Mouse (Mus musculus) heart, adult 2 months (tissue): ENCODE measurements around the gene Clec2d. TPM values are rescaled to one million over a fixed set of nuclear protein-coding genes. Genes with fewer than 3 reads are reported as not detected.

Source experiments
- DNase-seq, 2 experiments: peaks; one replicate each; pipeline ENCODE4 v3.0.0; 2021
- H3K27ac ChIP-seq: fragments of 200-600 bp; 2 replicates; pipeline ENCODE4 v1.8.1; 2022
- H3K27me3 ChIP-seq: fragments of 200-500 bp; 2 replicates; pipeline ENCODE4 v1.6.1; 2012; ENCODE audit warnings: mild to moderate bottlenecking, low read length, inconsistent platforms, mixed read lengths; ENCODE audit not compliant: control insufficient read depth, insufficient read depth
- H3K36me3 ChIP-seq: fragments of 200-500 bp; 2 replicates; pipeline ENCODE4 v1.6.1; 2012; ENCODE audit warnings: low read length, inconsistent platforms; ENCODE audit not compliant: control insufficient read depth, insufficient read depth
- H3K4me1 ChIP-seq: fragments of 200-500 bp; 2 replicates; pipeline ENCODE4 v1.6.1; 2011; ENCODE audit warnings: low read length; ENCODE audit not compliant: control insufficient read depth, insufficient read depth
- H3K4me3 ChIP-seq: fragments of 200-600 bp; 2 replicates; pipeline ENCODE4 v1.8.1; 2022
- H3K79me2 ChIP-seq: fragments of 200-500 bp; replicated peaks from 2 replicates; pipeline ENCODE4 v1.6.1; 2012; ENCODE audit warnings: mild to moderate bottlenecking, inconsistent platforms, low read length, moderate library complexity, mixed read lengths; ENCODE audit not compliant: control insufficient read depth, insufficient read depth
- H3K9ac ChIP-seq: fragments of 200-500 bp; 2 replicates; pipeline ENCODE4 v1.6.1; 2012; ENCODE audit warnings: low read depth, mild to moderate bottlenecking, control low read depth, inconsistent platforms, low read length, mixed read lengths
- CTCF ChIP-seq: fragments of 200-600 bp; IDR thresholded peaks from 2 replicates; pipeline ENCODE4 v1.8.1; 2022; ENCODE audit warnings: antibody characterized with exemption, mild to moderate bottlenecking, moderate library complexity
- EP300 ChIP-seq: fragments of 200-500 bp; IDR thresholded peaks from 2 replicates; pipeline ENCODE4 v1.6.1; 2011; ENCODE audit warnings: low read depth, low read length, control low read depth; ENCODE audit not compliant: insufficient read depth
- POLR2A ChIP-seq: fragments of 200-500 bp; IDR thresholded peaks from 2 replicates; pipeline ENCODE4 v1.6.1; 2011; ENCODE audit warnings: mild to moderate bottlenecking, low read depth, low read length, control low read depth; ENCODE audit not compliant: insufficient read depth
- WGBS: fragments of 180-500 bp; shearing (Covaris S2); methylation state at CpG from one replicate; pipeline ENCODE4 v1.1.7; 2018; 5-methylcytosine and 5-hydroxymethylcytosine counted together
- intact Hi-C: fragments of 180-260 bp; cut with DNase I; formaldehyde crosslinking; loops from one replicate; pipeline ENCODE4 v1.15.1; 2025
- polyA plus RNA-seq: library from polyadenylated mRNA; depleted of rRNA; stranded (reverse); fragments of >200 nt; gene quantifications from 2 replicates; pipeline ENCODE4 v1.2.3, GENCODE M21; 2012
- total RNA-seq, 2 experiments: library from RNA; stranded (reverse); gene quantifications; 2 replicates each; pipeline ENCODE4 v1.2.3; 2021

The Clec2d gene
- total and polyA plus RNA-seq, 3 experiments = 28.7 to 40.7 (median 32.4) TPM

DNA sequence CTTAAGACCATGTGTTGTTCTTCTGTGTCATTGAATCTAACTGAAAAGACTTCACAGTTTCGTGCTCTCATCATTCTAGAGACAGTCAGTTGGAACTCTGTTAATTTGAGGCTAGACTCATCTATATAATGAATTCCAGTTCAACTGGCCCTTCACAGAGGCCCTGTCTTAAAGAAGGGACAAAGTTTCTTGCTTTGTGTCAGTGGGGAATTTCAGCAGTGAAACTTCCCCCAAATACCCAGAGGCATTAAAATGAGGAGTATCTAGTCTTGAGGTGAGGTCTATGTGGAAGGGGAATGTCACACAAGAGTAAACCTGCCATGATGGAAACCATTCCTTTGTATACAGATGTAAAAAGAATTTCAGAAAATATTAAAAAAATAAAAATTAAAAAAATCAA is 21.9 kb downstream of the Clec2d start:
- Histone ChIP-seq H3K36me3 (no peaks in the 10 kb centered on the region), H3K79me2 (no peaks in the 10 kb centered on the region), H3K27ac (no peak overlapping the region), H3K9ac (no peak overlapping the region), H3K27me3 (no peaks in the 10 kb centered on the region), H3K4me3 (no peak overlapping the region), H3K4me1 (no peaks in the 10 kb centered on the region)
- intact Hi-C loops = no loop called here
- no peak for DNase-seq
- TF ChIP-seq POLR2A = no peak
- 96% methylated on average over 1 of the region's 1 CpGs for WGBS

DNA sequence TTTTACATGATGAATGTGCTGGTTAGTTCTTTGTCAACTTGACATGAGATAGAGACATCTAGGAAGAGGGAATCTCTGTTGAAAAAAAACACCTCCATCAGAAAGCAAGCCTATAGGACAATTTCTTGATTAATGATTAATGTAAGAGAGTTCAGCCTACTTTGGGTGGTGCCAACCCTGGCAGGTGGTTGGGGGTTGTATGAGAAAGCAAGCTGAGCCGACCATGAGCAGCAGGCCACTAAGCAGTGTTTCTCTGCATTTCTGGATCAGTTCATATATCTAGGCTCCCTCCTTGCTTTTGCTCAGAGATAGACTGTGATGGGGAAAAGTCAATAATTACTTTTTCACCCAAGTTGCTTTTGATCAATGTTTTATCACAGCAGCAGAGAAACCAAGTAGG is 23.9 kb downstream of the Clec2d start:
- Histone ChIP-seq H3K9ac (no peak overlapping the region), H3K4me1 (no peaks in the 10 kb centered on the region), H3K79me2 (no peaks in the 10 kb centered on the region), H3K27ac (no peak overlapping the region), H3K36me3 (no peaks in the 10 kb centered on the region), H3K27me3 (no peaks in the 10 kb centered on the region), H3K4me3 (no peak overlapping the region)
- WGBS = 74% methylated on average over 1 of the region's 1 CpGs
- TF ChIP-seq EP300 (no peak), POLR2A (no peak)
- DNase-seq = no peak
- intact Hi-C loops = no loop called here

DNA sequence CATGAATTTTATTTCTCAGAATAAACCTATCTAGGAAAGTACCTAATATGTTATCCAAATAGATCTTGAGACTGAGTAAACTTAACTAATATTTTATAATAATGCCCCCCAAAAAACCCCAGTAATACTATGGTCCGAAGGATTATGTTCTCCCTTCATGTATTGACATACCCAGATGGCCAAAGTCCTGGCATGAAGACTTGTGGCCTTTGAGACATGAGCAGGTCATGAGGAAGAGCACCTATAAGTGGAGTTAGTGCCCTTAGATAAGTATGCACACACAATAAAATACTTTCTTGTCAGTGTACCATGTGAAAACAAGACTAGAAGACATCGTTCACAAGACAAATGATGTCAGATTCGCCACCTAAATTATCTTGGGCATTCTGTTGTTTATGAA is 24.4 kb downstream of the Clec2d start:
- no peaks in the 10 kb centered on the region; the same call in 1 of the 2 replicates for H3K36me3 ChIP-seq
- no peaks in the 10 kb centered on the region for H3K79me2 ChIP-seq
- no peak overlapping the region for H3K4me3 ChIP-seq
- DNase-seq = no peak
- intact Hi-C loops = no loop called here
- WGBS = 89% methylated on average over 3 of the region's 3 CpGs
- no peaks in the 10 kb centered on the region for H3K4me1 ChIP-seq
- H3K27ac ChIP-seq = no peak overlapping the region
- H3K27me3 ChIP-seq = no peaks in the 10 kb centered on the region
- TF ChIP-seq EP300 = no peak
- no peak for TF ChIP-seq CTCF
- no peak for TF ChIP-seq POLR2A
- no peak overlapping the region for H3K9ac ChIP-seq

DNA sequence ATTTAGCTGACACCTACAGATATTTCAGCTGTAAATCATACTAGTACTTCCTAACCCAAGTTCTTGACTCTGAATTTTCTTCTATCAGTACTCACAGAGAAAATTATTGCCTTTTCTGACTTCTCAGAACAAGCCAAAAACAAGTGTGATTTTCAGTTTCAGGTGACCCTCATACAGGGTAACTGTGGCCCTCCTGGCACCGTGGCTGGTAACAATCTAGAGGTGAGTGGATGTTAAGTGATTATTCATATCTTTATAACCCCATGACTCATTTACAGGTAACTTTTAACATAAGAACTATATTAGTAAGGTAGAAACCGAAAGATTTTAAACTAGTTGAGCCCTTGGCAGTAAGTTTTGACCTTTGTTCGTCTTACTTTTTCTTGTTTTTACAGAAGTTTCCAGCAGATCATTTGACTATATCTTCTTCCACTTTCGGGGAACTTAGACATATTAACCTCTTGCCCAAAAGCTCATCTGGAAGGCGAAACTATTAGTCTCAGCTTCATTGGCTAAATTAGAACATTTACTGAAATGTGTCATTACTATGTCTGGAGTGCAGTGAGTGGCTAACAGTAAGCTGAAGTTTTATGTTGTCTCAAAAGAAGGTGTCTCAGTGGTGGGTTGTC is 28.6 kb downstream of the Clec2d start:
- WGBS = 92% methylated on average over 5 of the region's 5 CpGs
- no peak for TF ChIP-seq POLR2A
- Histone ChIP-seq H3K79me2 (no peaks in the 10 kb centered on the region), H3K4me1 (peaks cover 6% of the 10 kb centered on the region), H3K9ac (no peak overlapping the region), H3K36me3 (peaks cover 9% of the 10 kb centered on the region), H3K27me3 (no peaks in the 10 kb centered on the region), H3K4me3 (no peak overlapping the region), H3K27ac (peak overlapping the region; percentile 16; the same call in 1 of the 2 replicates)
- intact Hi-C loops = no loop called here
- DNase-seq = no peak

DNA sequence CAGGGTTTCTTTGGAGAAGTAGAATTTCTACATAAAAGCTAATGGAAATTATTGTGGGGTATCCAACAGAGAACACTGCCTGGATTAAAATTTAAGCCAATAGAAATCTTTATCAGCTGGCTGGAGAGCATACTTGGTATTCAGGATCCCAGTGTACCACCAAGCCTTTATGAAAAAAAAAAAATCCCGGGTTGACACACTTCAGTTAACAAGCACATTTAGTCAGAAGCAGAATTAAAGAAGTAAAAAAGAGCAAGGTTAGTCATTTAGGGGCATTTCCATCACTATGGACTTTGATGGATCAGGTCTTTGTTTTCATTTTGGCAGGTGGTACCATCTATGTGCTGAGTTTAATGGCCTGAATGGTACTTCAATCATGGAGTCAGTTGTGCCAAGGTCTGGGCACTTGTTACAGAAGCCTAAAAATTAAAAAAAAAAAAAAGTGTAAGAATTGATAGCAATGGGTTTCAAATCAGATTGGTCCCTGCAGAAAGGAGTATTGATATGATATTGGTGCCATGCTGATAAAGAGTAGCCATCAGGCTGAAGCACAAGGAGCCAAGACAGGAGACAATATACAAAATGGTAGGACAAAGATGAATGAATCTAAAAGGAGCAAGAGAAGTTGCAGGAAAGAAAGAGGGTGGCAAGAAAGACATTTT is 29.5 kb downstream of the Clec2d start:
- DNase-seq = no peak
- TF ChIP-seq CTCF (no peak), POLR2A (no peak), EP300 (no peak)
- H3K4me3 ChIP-seq = no peak overlapping the region
- peaks cover 8% of the 10 kb centered on the region for H3K4me1 ChIP-seq
- peaks cover 12% of the 10 kb centered on the region for H3K36me3 ChIP-seq
- no peaks in the 10 kb centered on the region for H3K79me2 ChIP-seq
- H3K27ac ChIP-seq = peak overlapping the region; percentile 5; the same call in 1 of the 2 replicates
- 84% methylated on average over 1 of the region's 1 CpGs for WGBS
- H3K9ac ChIP-seq = no peak overlapping the region
- H3K27me3 ChIP-seq = no peaks in the 10 kb centered on the region
- intact Hi-C loops = no loop called here

DNA sequence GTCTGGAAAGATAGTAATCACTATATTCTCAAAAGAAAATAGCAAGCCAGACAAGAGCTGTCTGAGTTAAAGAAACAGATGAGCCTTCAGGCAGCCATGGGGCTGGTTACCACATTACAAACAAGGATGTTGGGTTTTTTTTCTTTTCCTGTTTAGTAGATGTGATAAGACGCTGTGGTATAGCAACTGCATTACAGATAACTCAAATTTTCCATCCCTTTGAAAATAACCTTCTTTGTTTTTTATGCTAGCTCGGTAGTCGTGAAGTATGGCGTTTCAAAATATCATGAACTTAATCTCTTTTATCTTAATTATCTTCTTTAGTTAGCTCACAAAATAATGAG is 30.0 kb downstream of the Clec2d start:
- Histone ChIP-seq H3K27me3 (no peaks in the 10 kb centered on the region), H3K9ac (no peak overlapping the region), H3K36me3 (peaks cover 17% of the 10 kb centered on the region), H3K79me2 (no peaks in the 10 kb centered on the region), H3K27ac (peak overlapping the region; percentile 5; the same call in 1 of the 2 replicates), H3K4me1 (peaks cover 9% of the 10 kb centered on the region), H3K4me3 (no peak overlapping the region)
- intact Hi-C loops = no loop called here
- 46% methylated on average over 4 of the region's 4 CpGs for WGBS
- TF ChIP-seq EP300 (no peak), POLR2A (no peak), CTCF (no peak)
- no peak for DNase-seq
